Mouse (Mus musculus) E14TG2a.4 (cell line): Measurements from ENCODE around the gene Azin2.

ENCODE experiments used
- H3K27me3 ChIP-seq: 2 replicates; pipeline ENCODE4 v1.6.1; 2014; ENCODE audit warnings: low read length, control low read depth; ENCODE audit not compliant: insufficient read depth
- H3K36me3 ChIP-seq: 2 replicates; pipeline ENCODE4 v1.6.1; 2014; ENCODE audit warnings: low read length, control low read depth; ENCODE audit not compliant: insufficient read depth
- H3K4me1 ChIP-seq: replicated peaks from 2 replicates; pipeline ENCODE4 v1.6.1; 2014; ENCODE audit warnings: low read depth, low read length, control low read depth
- H3K4me3 ChIP-seq: replicated peaks from 2 replicates; pipeline ENCODE4 v1.5.1; 2014; ENCODE audit warnings: mild to moderate bottlenecking, low read length
- H3K9me3 ChIP-seq: 2 replicates; pipeline ENCODE4 v1.6.1; 2014; ENCODE audit warnings: low read length, control low read depth
- CTCF ChIP-seq: conservative IDR thresholded peaks from 2 replicates; pipeline ENCODE4 v1.5.1; 2014; ENCODE audit warnings: low read length
- NANOG ChIP-seq: IDR thresholded peaks from 2 replicates; pipeline ENCODE4 v1.6.1; 2014; ENCODE audit warnings: borderline replicate concordance, low read length, mixed read lengths
- POU5F1 ChIP-seq: IDR thresholded peaks from 2 replicates; pipeline ENCODE4 v1.6.1; 2014; ENCODE audit warnings: low read length, borderline replicate concordance

Azin2 gene

DNA sequence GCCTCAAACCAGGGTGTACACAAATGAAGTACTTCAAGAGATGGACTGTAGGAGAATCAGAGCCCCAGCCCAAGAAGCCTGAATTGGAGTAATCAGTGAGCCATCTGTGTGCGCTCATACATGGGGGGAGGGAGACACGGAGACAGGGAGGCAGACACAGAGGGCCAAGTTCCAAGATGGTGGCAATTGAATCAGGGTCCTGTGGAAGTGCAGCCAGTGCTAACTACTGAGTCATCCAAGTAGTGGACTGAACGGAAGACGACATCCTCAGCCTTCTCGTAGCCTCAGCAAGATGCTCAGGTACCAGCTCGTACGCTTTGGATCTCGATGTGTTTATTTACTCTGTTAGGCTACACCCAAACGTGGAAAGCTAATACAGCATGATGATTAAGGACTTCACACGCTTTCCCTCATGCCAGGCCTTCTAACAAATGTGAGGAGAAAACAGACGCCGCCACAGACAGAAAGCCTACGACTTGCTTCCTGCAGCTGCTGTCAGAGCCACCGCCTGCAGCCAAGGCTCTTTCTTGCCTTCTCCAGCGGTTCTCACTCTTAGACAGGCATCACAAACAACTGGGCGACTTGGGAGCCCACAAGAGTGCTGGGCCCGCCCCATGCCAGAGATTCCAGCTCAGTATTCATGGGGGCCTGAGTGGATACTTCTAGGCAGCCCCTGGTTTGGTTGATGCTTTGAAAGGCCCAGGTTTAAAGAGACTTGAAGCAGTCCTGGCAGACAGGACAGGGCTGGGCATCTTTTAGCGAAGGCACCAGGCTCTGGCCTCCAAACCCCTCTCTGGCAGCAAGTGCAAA, 7.6 kb upstream of the Azin2 start:
- TF ChIP-seq CTCF (no peak), NANOG (no peak), POU5F1 (no peak)
- H3K27me3 ChIP-seq, result peaks cover 6% of the 10 kb centered on the region
- peak overlapping the region; percentile 29; the same call in 1 of the 2 replicates for H3K4me3 ChIP-seq
- H3K9me3 ChIP-seq, result peaks cover 6% of the 10 kb centered on the region
- H3K4me1 ChIP-seq, result peaks cover 47% of the 10 kb centered on the region
- H3K36me3 ChIP-seq, result no peaks in the 10 kb centered on the region

DNA sequence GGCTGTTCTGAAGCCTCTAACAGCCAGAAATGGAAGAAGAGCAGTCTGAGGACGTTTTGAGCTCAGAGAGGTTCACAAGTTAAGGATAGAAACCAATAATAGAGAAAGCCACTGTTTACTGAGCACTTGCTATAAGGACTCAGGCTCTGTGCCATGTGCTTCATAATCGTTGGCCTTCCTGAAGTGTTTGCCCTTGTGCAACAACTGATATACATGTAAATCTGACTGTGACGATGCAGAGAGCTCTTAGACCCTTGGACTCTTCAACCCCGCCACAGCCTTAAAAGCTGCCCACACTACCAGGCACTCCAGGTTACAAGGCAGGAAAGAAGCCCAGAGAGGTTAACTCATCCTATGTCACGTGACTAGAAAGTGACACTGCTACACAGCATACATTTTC, 6.8 kb upstream of the Azin2 start:
- Histone ChIP-seq H3K27me3 (peaks cover 14% of the 10 kb centered on the region), H3K4me1 (peaks cover 46% of the 10 kb centered on the region), H3K9me3 (peaks cover 6% of the 10 kb centered on the region), H3K36me3 (no peaks in the 10 kb centered on the region), H3K4me3 (peak overlapping the region; percentile 29; the same call in 1 of the 2 replicates)
- TF ChIP-seq CTCF (no peak), POU5F1 (no peak), NANOG (no peak)

GRCm38 (mm10) chr4:128966751-128967150, 4.5 kb upstream of the Azin2 start:
- Histone ChIP-seq H3K9me3 (peaks cover 6% of the 10 kb centered on the region), H3K36me3 (no peaks in the 10 kb centered on the region), H3K27me3 (peaks cover 14% of the 10 kb centered on the region), H3K4me3 (no peak overlapping the region), H3K4me1 (peaks cover 43% of the 10 kb centered on the region)
- TF ChIP-seq NANOG (no peak), CTCF (no peak), POU5F1 (no peak)

- Histone ChIP-seq H3K36me3 (peaks cover 16% of the 10 kb centered on the region), H3K27me3 (peaks cover 26% of the 10 kb centered on the region), H3K4me1 (peaks cover 52% of the 10 kb centered on the region), H3K9me3 (no peaks in the 10 kb centered on the region), H3K4me3 (peak overlapping the region; percentile 89)
- TF ChIP-seq NANOG, result no peak
- TF ChIP-seq POU5F1, result no peak
- no peak for TF ChIP-seq CTCF
These were observed 666 bp upstream of the Azin2 start for GRCm38 (mm10) chr4:128962926-128963290.

DNA sequence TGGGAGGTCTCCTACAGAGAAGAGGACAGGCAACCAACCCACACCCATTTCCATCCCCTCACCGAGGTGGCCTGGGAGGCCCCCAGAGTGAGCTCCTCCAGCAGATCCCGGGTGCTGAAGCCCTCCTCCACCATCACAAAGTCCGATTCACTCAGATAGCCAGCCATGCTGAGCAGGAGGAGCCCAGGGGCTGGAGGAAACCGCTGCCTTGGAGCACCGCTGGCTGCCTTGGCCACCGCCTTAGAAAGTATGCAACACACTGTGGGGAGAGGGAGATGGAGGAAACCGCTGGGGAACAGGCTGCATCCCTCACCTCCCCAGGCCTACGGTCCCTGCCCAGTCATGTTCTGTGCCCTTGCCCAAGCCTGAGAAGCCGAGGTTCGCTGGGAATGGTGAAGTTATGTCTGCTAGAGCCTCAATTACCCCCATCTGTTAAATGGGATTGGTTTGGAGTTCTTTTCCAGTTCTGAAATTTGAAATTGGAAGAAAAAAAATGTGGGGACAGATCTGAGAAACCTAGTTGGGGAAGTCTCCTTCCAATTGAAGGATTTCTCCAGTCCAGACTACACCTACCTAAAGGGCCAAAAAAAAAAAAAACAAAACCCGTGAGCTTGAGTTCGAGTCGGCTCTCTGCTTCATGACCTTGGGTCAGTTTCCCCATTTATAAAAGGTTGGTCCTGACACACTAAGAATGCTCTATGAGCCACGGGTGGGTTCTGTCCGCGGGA, 777 bp downstream of the Azin2 start:
- Histone ChIP-seq H3K4me1 (peaks cover 62% of the 10 kb centered on the region), H3K27me3 (peaks cover 22% of the 10 kb centered on the region), H3K4me3 (peak overlapping the region; percentile 89), H3K36me3 (peaks cover 16% of the 10 kb centered on the region), H3K9me3 (no peaks in the 10 kb centered on the region)
- TF ChIP-seq NANOG (no peak), POU5F1 (no peak), CTCF (no peak)

- Histone ChIP-seq H3K36me3 (peaks cover 27% of the 10 kb centered on the region), H3K4me3 (no peak overlapping the region), H3K4me1 (peaks cover 60% of the 10 kb centered on the region), H3K9me3 (no peaks in the 10 kb centered on the region), H3K27me3 (peaks cover 18% of the 10 kb centered on the region)
- no peak for TF ChIP-seq NANOG
- no peak for TF ChIP-seq CTCF
- TF ChIP-seq POU5F1, result no peak
These were observed 2.6 kb downstream of the Azin2 start for GRCm38 (mm10) chr4:128959676-128960075.

GRCm38 (mm10) chr4:128958849-128959248, 3.4 kb downstream of the Azin2 start:
- no peak overlapping the region for H3K4me3 ChIP-seq
- peaks cover 56% of the 10 kb centered on the region for H3K4me1 ChIP-seq
- H3K27me3 ChIP-seq, result peaks cover 12% of the 10 kb centered on the region; the same call in 1 of the 2 replicates

DNA sequence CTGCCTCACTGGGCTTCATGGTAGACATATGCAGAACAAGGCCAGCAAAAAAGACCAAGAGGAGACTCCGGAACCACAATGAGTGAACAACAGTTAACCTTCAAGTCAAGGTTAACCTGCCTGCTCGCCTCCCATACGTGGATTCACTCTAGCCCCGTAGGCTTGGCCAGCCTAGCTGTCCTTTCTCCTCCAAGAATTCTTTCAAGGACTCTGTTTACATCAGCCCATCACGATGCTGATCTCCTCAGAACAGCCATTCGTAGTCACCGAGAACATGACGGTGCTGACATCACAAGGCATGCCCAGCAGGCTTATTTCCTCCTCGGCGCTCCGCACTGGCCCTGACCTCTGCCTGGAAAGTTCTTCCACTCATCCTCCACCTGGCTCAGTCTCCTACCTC, 4.1 kb downstream of the Azin2 start:
- H3K4me3 ChIP-seq, result 0 out of 2 replicates have a peak overlapping the region, but pooled peaks have one; percentile 10

More at GRCm38 (mm10) chr4:128958849-128959248, 3.4 kb downstream of the Azin2 start:
- Histone ChIP-seq H3K36me3 (peaks cover 29% of the 10 kb centered on the region), H3K9me3 (no peaks in the 10 kb centered on the region)
- TF ChIP-seq NANOG (no peak), POU5F1 (no peak), CTCF (no peak)

More for the DNA sequence above, 4.1 kb downstream of the Azin2 start:
- peaks cover 12% of the 10 kb centered on the region; the same call in 1 of the 2 replicates for H3K27me3 ChIP-seq
- H3K4me1 ChIP-seq, result peaks cover 61% of the 10 kb centered on the region
- H3K36me3 ChIP-seq, result peaks cover 33% of the 10 kb centered on the region
- H3K9me3 ChIP-seq, result no peaks in the 10 kb centered on the region
- no peak for TF ChIP-seq CTCF
- no peak for TF ChIP-seq NANOG
- no peak for TF ChIP-seq POU5F1
